Mouse (Mus musculus) heart, postnatal 0 days (tissue): Measurements from ENCODE around the gene A930002H24Rik. TPM values are rescaled to one million over a fixed set of nuclear protein-coding genes. Genes with fewer than 3 reads are reported as not detected.

Experiments used
- ATAC-seq: fragments of 200-750 bp; cut with Nextera tagmentation; 2 replicates; pipeline ENCODE4 v1.8.0; 2017; ENCODE audit warnings: low read depth, moderate number of reproducible peaks, moderate library complexity; ENCODE audit not compliant: insufficient read depth
- DNase-seq: peaks from one replicate; pipeline ENCODE4 v3.0.0-alpha.2; 2016; ENCODE audit warnings: low spot score
- H3K27ac ChIP-seq: fragments of 300-500 bp; sonication (generic); 2 replicates; pipeline ENCODE4 v1.5.1; 2014; ENCODE audit warnings: low read depth, mild to moderate bottlenecking
- H3K27me3 ChIP-seq: fragments of 300-500 bp; sonication (generic); 2 replicates; pipeline ENCODE4 v1.6.1; 2014; ENCODE audit warnings: low read length, mixed read lengths; ENCODE audit not compliant: control insufficient read depth, insufficient read depth
- H3K36me3 ChIP-seq: fragments of 300-500 bp; sonication (generic); replicated peaks from 2 replicates; pipeline ENCODE4 v1.6.1; 2014; ENCODE audit warnings: low read length, mixed read lengths; ENCODE audit not compliant: control insufficient read depth, insufficient read depth
- H3K4me1 ChIP-seq: fragments of 300-500 bp; sonication (generic); 2 replicates; pipeline ENCODE4 v1.6.1; 2014; ENCODE audit warnings: antibody characterized with exemption; ENCODE audit not compliant: control insufficient read depth, insufficient read depth
- H3K4me2 ChIP-seq: fragments of 300-500 bp; sonication (generic); 2 replicates; pipeline ENCODE4 v1.6.1; 2014; ENCODE audit warnings: low read depth, mild to moderate bottlenecking, low read length, moderate library complexity
- H3K4me3 ChIP-seq: fragments of 300-500 bp; sonication (generic); 2 replicates; pipeline ENCODE4 v1.5.1; 2014; ENCODE audit warnings: low read depth, low read length
- H3K9ac ChIP-seq: fragments of 300-500 bp; sonication (generic); replicated peaks from 2 replicates; pipeline ENCODE4 v1.6.1; 2014; ENCODE audit warnings: low read depth, low read length, mixed read lengths
- H3K9me3 ChIP-seq: fragments of 300-500 bp; sonication (generic); replicated peaks from 2 replicates; pipeline ENCODE4 v1.6.1; 2016; ENCODE audit warnings: low read length; ENCODE audit not compliant: control insufficient read depth
- CTCF ChIP-seq: IDR thresholded peaks from 2 replicates; pipeline ENCODE4 v1.5.1; 2016; ENCODE audit warnings: antibody characterized with exemption, control low read depth, low read depth
- EP300 ChIP-seq: IDR thresholded peaks from 2 replicates; pipeline ENCODE4 v1.6.1; 2016; ENCODE audit warnings: antibody characterized with exemption, low read depth
- WGBS: fragments of 180-500 bp; shearing (Covaris S2); extraction: QIAGEN DNeasy Blood & Tissue Kit; methylation state at CpG from one replicate; pipeline ENCODE4 v1.1.7; 2014; 5-methylcytosine and 5-hydroxymethylcytosine counted together
- polyA plus RNA-seq: library from polyadenylated mRNA; unstranded; fragments of >200 nt; fragmentation: Nextera tagmentation; extraction: Ambion mirVana; gene quantifications from 2 replicates; pipeline ENCODE4 v1.2.1, GENCODE M21; 2015
- total RNA-seq: library from RNA; depleted of rRNA; stranded (reverse); fragments of >200 nt; gene quantifications from 2 replicates; pipeline ENCODE4 v1.2.3, GENCODE M21; 2014; ENCODE audit warnings: low replicate concordance

A930002H24Rik gene
- total and polyA plus RNA-seq, 2 experiments from 2014 or later: 3.1 to 21.1 TPM

DNA sequence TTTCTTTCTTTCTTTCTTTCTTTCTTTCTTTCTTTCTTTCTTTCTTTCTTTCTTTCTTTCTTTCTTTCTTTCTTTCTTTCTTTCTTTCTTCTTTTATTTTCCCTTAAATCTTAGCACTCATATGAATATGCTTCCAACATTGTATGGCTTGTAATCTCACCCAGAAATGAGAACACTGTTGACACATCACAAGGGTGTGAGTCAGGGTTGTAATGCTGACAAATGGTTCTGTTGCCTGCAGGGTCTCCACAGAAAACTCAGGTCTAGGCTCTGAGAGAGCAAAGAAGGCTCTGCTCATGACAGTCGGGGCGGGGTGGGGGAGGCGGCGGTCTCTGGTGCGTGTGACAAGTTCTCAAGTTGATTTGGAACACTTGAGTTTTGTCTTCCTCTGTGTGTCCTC lies 18.7 kb downstream of the A930002H24Rik start:
- Histone ChIP-seq H3K27ac (no peak overlapping the region), H3K4me1 (no peaks in the 10 kb centered on the region), H3K36me3 (no peaks in the 10 kb centered on the region), H3K4me2 (no peak overlapping the region), H3K4me3 (no peak overlapping the region), H3K9ac (no peak overlapping the region), H3K9me3 (no peaks in the 10 kb centered on the region), H3K27me3 (no peaks in the 10 kb centered on the region)
- DNase-seq (no peak), ATAC-seq (no peak)
- 68% methylated on average over 5 of the region's 5 CpGs for WGBS
- TF ChIP-seq CTCF (no peak), EP300 (no peak)

DNA sequence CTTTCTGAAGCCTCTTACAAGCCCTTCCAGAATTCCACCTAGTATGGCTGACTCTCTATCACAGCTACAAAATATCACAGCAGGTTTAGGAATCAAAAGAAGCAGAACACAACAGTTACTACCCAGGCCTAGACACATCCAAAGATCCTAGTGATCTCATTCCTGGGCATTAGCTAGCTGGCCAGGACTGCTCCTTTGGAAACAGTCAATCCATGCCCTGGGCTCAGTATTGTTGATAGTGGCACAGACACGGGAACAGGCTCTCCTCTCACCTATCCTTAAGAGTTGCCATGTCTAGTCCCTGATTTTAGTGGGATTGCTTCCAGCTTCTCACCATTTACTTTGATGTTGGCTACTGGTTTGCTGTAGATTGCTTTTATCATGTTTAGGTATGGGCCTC lies 21.4 kb downstream of the A930002H24Rik start:
- no peaks in the 10 kb centered on the region for H3K4me1 ChIP-seq
- WGBS: 71% methylated on average over 1 of the region's 1 CpGs
- no peak overlapping the region for H3K27ac ChIP-seq
- no peaks in the 10 kb centered on the region for H3K9me3 ChIP-seq
- TF ChIP-seq CTCF: no peak
- TF ChIP-seq EP300: no peak
- no peak overlapping the region for H3K4me3 ChIP-seq
- no peak for ATAC-seq
- H3K36me3 ChIP-seq: no peaks in the 10 kb centered on the region
- H3K4me2 ChIP-seq: no peak overlapping the region
- H3K27me3 ChIP-seq: no peaks in the 10 kb centered on the region
- no peak for DNase-seq
- H3K9ac ChIP-seq: no peak overlapping the region

DNA sequence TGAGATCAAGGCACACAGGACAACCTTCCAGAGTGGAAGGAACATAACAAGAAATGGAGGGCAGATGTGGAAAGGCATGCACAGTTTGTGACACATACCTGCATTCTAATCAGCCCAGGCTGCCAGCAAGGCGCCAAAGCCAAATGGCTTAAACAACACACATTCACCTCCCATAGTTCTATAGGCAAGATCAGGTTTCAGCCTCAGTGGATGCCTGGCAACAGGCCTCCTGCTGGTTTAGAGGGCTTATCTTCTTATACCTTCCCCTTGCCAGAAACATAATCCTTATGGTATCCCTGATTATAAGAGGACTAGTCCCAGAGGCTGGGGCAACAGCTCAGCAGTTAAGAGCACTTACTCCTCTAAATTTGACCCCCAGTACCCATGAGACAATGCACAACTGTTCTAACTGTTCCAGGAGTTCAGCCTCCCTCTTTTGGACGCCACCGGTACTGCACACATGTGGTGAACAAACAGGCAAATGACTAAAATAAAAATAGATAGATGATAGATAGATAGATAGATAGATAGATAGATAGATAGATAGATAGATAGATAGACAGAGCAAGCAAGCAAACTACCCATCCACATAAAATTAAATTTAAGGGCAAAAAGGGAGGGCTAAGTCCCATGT lies 23.8 kb downstream of the A930002H24Rik start:
- Histone ChIP-seq H3K9ac (no peak overlapping the region), H3K4me3 (no peak overlapping the region), H3K27me3 (no peaks in the 10 kb centered on the region), H3K36me3 (no peaks in the 10 kb centered on the region), H3K9me3 (no peaks in the 10 kb centered on the region), H3K4me1 (no peaks in the 10 kb centered on the region), H3K4me2 (no peak overlapping the region), H3K27ac (no peak overlapping the region)
- ATAC-seq (no peak), DNase-seq (no peak)
- 91% methylated on average over 3 of the region's 3 CpGs for WGBS
- no peak for TF ChIP-seq EP300
- no peak for TF ChIP-seq CTCF

- ATAC-seq (no peak), DNase-seq (no peak)
- TF ChIP-seq CTCF (no peak), EP300 (no peak)
- Histone ChIP-seq H3K4me2 (no peak overlapping the region), H3K36me3 (no peaks in the 10 kb centered on the region), H3K9me3 (no peaks in the 10 kb centered on the region), H3K4me3 (no peak overlapping the region), H3K4me1 (no peaks in the 10 kb centered on the region), H3K27ac (no peak overlapping the region), H3K27me3 (no peaks in the 10 kb centered on the region), H3K9ac (no peak overlapping the region)
- WGBS: 80% methylated on average over 8 of the region's 8 CpGs
These were observed 25.4 kb downstream of the A930002H24Rik start for GRCm38 (mm10) chr17:63838144-63838543.

- Histone ChIP-seq H3K4me2 (no peak overlapping the region), H3K27me3 (no peaks in the 10 kb centered on the region), H3K4me1 (no peaks in the 10 kb centered on the region), H3K36me3 (no peaks in the 10 kb centered on the region), H3K9ac (no peak overlapping the region), H3K9me3 (no peaks in the 10 kb centered on the region), H3K4me3 (no peak overlapping the region), H3K27ac (no peak overlapping the region)
- ATAC-seq (no peak), DNase-seq (no peak)
- TF ChIP-seq CTCF (no peak), EP300 (no peak)
- WGBS: 60% methylated on average over 8 of the region's 8 CpGs
These were observed 26.9 kb downstream of the A930002H24Rik start for GRCm38 (mm10) chr17:63836641-63837040.

GRCm38 (mm10) chr17:63836223-63836622 lies 27.4 kb downstream of the A930002H24Rik start:
- Histone ChIP-seq H3K27ac (no peak overlapping the region), H3K9me3 (no peaks in the 10 kb centered on the region), H3K4me2 (no peak overlapping the region), H3K36me3 (no peaks in the 10 kb centered on the region), H3K9ac (no peak overlapping the region), H3K4me3 (no peak overlapping the region), H3K27me3 (no peaks in the 10 kb centered on the region), H3K4me1 (no peaks in the 10 kb centered on the region)
- DNase-seq: no peak
- TF ChIP-seq CTCF (no peak), EP300 (no peak)
- WGBS: 85% methylated on average over 2 of the region's 2 CpGs
- ATAC-seq: no peak
